Mouse (Mus musculus): ENCODE measurements at regions not wholly inside any gene's neighbourhood (a gene's known extent, or its start where the extent isn't known, plus 50 kb on each side); places are given as distances from the start of the nearest gene placed in this dataset.
"Not testable (repeated sequence)": the region's sequence is repeated elsewhere in the genome, so short reads cannot be mapped to it uniquely, and the experiment has no call there.

DNA sequence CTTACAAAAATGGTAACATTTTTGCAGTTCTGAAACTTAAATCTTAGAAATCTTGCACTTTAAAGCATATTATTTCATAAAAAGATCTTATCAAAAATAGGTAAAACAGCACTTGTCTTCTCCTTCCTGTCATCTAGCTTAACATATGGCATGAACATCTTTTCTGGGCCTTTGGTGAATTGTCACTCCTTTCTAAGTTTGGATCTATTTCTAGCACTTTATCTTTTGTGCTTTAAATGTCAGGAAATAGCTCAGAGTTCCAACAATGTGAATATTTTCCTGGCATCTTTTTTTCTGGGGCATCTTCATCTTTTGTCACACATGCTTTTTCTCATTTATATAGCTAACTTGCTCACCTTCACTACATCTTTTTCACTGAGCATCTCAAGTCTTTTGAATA is 527.4 kb upstream of the Gm5150 start:
- DNase-seq = no peak

DNA sequence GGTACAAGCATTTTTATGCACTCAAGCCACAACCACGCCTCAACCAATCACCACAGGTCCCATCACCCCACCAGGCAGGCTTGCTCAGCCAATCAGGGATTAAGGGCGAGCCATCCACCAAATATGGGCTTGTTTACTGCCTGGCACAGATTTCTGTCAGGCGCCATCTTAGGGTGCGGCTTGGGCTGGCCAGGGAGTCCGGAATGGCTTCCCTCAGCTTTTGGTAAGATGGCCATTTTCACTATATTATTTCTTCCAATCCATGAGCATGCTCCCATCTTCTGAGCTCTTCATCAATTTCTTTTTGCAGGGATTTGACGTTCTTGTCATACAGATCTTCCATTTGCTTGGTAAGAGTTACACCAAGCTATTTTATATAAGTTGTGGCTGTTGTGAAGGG is 521.3 kb upstream of the Gm5150 start:
- DNase-seq = not testable (repeated sequence)

DNA sequence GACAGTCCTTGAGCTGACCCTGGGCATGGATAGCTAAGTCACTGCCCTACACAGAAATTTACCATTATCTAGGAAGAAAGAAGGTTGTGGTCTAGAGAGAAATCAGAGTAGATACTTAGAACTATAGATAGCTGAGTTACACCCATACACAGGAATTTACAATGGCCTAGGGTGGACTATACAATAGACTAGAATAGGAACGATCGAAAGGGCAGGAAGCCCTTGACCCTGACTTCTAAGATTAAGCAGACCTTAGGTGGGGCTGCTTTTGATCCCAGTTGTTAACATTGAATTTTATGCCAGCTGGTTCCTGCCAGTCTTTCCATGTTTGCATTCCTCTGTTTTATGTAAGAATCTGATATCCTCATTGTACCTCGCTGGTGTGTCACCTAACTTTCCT is 482.2 kb upstream of the Gm5150 start:
- DNase-seq = not testable (repeated sequence)

DNA sequence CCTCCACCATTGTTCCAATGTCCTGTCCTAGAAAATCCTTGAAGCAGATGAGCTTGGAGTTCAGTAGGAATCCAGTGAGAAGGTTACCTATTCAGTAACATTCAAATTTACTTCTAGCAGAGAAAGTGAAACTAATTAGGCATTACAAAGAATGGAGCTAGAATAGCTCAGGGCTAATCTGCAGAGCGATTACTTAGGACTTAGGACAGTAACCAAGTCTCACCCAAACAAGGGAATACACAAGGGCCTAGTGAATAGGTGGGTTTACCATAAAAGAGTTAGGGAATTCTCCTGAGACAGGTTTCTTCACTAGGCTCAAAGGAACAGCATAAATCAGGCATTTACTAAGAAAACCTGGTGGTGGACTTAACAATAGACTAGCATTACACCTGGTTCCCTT is 476.5 kb upstream of the Gm5150 start:
- no peak for DNase-seq

DNA sequence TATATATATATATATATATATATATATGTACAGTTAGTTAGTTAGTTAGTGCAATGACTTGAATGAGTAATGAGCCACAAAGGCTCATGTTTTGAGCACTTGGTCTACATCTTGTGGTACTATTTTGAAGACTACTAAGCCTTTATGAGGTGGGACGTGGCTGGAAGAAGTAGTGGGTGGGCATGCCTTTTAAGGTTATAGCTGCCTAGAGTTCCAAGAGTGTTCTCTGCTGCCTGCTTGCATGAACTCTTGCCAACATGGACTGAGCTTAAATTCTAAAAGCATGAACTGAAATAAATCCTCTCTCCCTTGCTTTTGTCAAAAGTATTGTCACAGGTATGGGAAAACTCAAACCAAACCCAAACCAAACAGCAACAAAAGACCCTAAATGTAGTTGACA is 465.1 kb upstream of the Gm5150 start:
- DNase-seq = no peak

DNA sequence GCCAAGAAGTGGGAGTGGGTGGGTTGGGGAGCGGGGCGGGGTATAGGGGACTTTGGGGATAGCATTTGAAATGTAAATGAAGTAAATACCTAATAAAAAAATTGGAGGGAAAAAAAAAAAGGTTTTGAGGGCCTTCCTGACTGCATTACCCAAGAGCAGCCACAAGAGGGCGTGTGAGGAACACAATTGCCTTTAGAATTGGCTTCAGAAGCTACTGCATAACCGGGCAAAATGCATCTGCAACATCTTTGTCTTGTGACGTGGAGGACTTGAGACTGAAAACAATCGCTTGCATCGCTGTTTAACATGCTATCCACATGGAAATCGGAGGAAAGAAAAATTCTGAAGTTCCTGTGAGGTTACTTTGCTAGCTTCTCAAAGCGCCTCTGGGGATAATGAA is 460.2 kb upstream of the Gm5150 start:
- DNase-seq = peak; percentile 47

DNA sequence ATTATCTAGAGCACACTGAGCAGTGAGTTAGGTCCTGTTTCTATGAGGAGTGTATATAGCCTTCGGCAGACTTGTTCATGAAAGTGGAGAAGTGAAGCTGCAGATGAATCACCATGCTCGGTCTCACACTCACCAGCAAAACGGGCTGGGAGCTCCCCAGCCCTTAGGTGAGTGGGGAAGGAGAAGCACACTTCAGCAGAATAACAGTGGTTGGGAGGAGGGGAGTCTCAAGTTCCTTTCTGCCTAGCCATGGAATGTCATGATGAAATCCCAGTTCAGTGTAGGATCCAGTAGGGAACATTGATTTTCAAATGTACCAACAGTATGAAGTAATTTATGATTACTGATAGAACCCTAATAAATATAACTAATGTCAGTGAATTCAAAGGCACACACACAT is 459.1 kb upstream of the Gm5150 start:
- DNase-seq = no peak

DNA sequence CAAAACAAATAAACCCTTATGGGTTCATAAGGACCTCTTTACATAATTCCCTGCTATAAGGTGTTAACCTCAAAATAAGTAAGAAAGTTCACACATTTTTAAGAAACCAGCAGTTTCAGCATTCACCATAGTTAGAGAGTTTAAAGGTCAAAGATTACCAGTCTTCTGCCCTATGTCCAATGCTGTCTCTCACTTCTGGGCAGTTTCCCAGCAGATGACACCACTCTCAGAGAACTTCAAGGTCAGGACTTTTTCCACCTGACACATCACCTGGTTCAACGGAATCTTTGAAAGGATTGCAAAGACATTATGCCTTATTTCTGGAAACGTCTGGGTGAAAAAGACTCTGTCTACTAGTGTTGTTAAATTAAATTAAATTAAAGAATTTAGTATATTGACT is 458.1 kb upstream of the Gm5150 start:
- no peak for DNase-seq

DNA sequence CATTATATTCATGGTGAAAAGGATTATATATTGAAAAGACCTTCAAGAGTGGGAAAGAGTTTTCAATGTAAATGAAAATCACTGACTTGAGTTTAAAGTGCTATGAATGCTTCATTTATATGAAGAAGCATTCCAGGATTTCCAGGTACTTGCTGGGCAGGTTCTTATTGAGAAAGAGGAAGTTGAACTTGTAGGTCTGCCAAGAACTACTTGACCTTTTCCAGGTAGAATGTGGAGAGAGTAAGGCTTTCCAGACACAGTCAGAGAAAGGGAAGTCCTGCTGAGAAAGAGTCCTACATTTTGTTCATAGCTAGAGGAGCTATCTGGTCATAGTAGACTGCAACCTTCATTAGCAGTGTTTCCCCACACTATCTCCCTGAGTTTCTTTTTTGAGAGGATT is 426.8 kb upstream of the Gm5150 start:
- no peak for DNase-seq

DNA sequence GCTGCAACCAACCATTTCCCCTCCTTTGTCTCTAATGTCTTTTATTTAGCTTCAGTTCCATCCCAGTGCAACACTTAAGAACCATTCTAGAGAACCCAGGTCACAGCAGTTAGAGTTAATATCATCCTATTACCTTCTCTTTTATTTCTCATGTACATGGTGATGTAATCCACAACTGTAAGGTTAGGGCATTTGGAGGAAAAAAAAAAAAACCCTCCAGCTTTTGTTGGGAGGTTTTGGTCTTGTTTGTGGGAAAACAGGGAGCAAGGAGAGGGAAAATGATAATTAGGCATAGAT is 425.5 kb upstream of the Gm5150 start:
- no peak for DNase-seq

DNA sequence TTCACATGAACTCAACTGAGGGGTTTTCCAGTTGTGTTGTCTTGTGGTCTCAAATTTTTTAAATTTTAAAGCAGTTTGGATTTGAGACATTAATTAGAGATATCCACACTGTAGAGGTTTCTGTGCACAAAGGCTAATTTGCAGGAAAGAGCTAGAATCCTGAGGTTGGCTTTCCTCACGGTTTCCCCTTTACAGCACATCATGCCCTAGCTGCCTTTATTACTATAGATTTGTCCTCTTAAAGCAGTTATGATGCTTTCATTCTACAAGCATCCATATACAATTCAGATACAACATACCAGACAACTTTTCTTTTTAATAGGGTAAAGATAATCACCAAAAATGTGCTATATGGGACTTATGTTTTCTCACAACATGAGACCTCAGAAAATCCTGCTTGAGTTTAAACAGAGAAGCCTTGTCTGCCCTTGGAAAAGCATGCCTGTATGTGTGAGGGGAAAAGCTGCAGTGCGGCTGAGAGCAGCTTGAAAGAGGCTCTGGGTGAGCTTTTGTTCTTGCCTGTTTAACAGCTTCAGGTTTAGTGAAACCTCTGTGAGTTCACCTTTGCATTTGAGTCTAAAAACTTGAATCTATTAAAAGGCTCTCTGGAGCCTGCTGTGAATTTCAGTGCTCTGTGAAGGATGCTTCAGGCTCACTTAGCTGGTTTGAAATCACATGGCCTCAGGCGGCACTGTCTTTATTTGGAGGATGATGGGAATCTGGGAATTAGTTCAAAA is 425.0 kb upstream of the Gm5150 start:
- DNase-seq = no peak

All from adrenal gland, postnatal 10 days (tissue).